ENCODE assay signal across 8 mouse cellular contexts in the genomic region with DNA sequence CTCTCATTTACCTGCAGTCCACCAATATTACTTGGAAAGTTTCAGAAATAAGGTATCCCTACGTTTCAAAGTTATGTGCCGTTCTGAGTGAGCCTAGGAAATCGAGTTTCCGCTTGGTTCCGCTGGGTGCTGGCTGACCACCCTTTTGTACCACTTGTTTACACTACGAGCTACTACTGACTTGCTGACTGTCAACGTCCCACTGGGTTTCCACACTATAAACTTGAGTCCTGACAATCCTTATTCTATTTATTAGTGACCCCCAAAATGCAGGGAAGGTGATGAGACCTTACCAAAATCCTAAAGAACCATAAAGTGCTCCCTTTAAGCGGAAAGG. TPM values are rescaled to one million over a fixed set of nuclear protein-coding genes. Genes with fewer than 3 reads are reported as not detected.
DNase-seq lines count a peak whose midpoint lies in the region; ATAC-seq lines count a peak whose summit lies in the region.

No protein-coding gene starts in this region.

- H3K4me2 ChIP-seq in forebrain, embryonic 15.5 days (replicated peaks), result peak overlapping the region; percentile 57
- peak overlapping the region; percentile 84 for H3K4me2 ChIP-seq in liver, embryonic 16.5 days (ENCODE audit: low read depth, low read length)

- peak; percentile 25 for ATAC-seq in frontal cortex, adult (ENCODE audit: low TSS enrichment)
- ATAC-seq in CD4-positive, CD25-positive, alpha-beta regulatory T cell, adult 4 months, result peak; percentile 24
- ATAC-seq in forebrain, embryonic 15.5 days (replicated peaks), result peak; percentile 51
- ATAC-seq in liver, embryonic 16.5 days (ENCODE audit: low read depth), result peak; percentile 36

- H3K9me3 ChIP-seq in forebrain, embryonic 15.5 days, result no peaks in the 10 kb centered on the region
- no peaks in the 10 kb centered on the region for H3K9me3 ChIP-seq in liver, embryonic 16.5 days (replicated peaks; ENCODE audit: control insufficient read depth, low read length)

- no peaks in the 10 kb centered on the region for H3K36me3 ChIP-seq in forebrain, embryonic 15.5 days
- H3K36me3 ChIP-seq in liver, embryonic 16.5 days (ENCODE audit: control insufficient read depth, insufficient read depth), result no peaks in the 10 kb centered on the region

- H3K4me3 ChIP-seq in forebrain, embryonic 15.5 days, result peak overlapping the region; percentile 98
- H3K4me3 ChIP-seq in liver, embryonic 16.5 days (ENCODE audit: low read depth, low read length), result peak overlapping the region; percentile 98

- peak overlapping the region; percentile 98 for H3K27ac ChIP-seq in forebrain, embryonic 15.5 days (replicated peaks)
- peak overlapping the region; percentile 87 for H3K27ac ChIP-seq in liver, embryonic 16.5 days (ENCODE audit: low read length)

- DNase-seq in frontal cortex, postnatal 10 days (ENCODE audit: low spot score in 2 of 2), result no peak
- DNase-seq in layer of hippocampus, adult 9-11 months, result no peak
- no peak for DNase-seq in layer of hippocampus, adult 18-20 months (ENCODE audit: low spot score in 2 of 2)
- no peak for DNase-seq in c-Kit-positive CD71-positive TER-119-positive erythroid progenitor cells, embryonic 14.5 days (ENCODE audit: low spot score)

- peaks cover 12% of the 10 kb centered on the region for H3K4me1 ChIP-seq in forebrain, embryonic 15.5 days
- H3K4me1 ChIP-seq in liver, embryonic 16.5 days (ENCODE audit: control insufficient read depth, low read depth, low read length), result peaks cover 16% of the 10 kb centered on the region

- peak overlapping the region; percentile 98 for H3K9ac ChIP-seq in forebrain, embryonic 15.5 days (replicated peaks)
- H3K9ac ChIP-seq in liver, embryonic 16.5 days (ENCODE audit: low read depth, low read length), result peak overlapping the region; percentile 83

- no peaks in the 10 kb centered on the region for H3K27me3 ChIP-seq in forebrain, embryonic 15.5 days
- H3K27me3 ChIP-seq in liver, embryonic 16.5 days (ENCODE audit: control insufficient read depth, insufficient read depth, low read depth, low read length), result no peaks in the 10 kb centered on the region

- 10% methylated on average over 8 of the region's 8 CpGs for WGBS in forebrain, embryonic 15.5 days
- WGBS in liver, embryonic 16.5 days (ENCODE audit: insufficient replicate concordance), result 8% methylated on average over 8 of the region's 8 CpGs

RNA-seq across cellular contexts. Expression of gene Ehmt1, which starts 0.4 kb away (rescaled TPM):
- 10 to 100 TPM; 49.2 to 76.4 TPM for polyA plus RNA-seq in CD4-positive, CD25-positive, alpha-beta regulatory T cell, adult 4 months (2017; shearing (Covaris generic))
- polyA plus RNA-seq in forebrain, embryonic 15.5 days (2015; fragmentation: Nextera tagmentation; extraction: Ambion mirVana), result 129 and 132 TPM in 2 replicates
- 13.4 and 14.2 TPM in 2 replicates for polyA plus RNA-seq in liver, embryonic 16.5 days (2015; fragmentation: Nextera tagmentation; extraction: Ambion mirVana)
- total RNA-seq in layer of hippocampus, adult 18-20 months (2021), result 10 to 100 TPM; 53.3 to 58.8 TPM

RNA-seq across cellular contexts. Expression of gene Arrdc1, which starts 15.2 kb away (rescaled TPM):
- 100 to 1,000 TPM; 223 to 311 TPM for polyA plus RNA-seq in CD4-positive, CD25-positive, alpha-beta regulatory T cell, adult 4 months (2017; shearing (Covaris generic))
- polyA plus RNA-seq in forebrain, embryonic 15.5 days (2015; fragmentation: Nextera tagmentation; extraction: Ambion mirVana), result 30.4 and 30.5 TPM in 2 replicates
- 16.0 and 16.1 TPM in 2 replicates for polyA plus RNA-seq in liver, embryonic 16.5 days (2015; fragmentation: Nextera tagmentation; extraction: Ambion mirVana)
- total RNA-seq in layer of hippocampus, adult 18-20 months (2021), result 10 to 100 TPM; 11.2 to 11.3 TPM

RNA-seq across cellular contexts. Expression of gene Zmynd19, which starts 29.8 kb away (rescaled TPM):
- 1 to 10 TPM in 1 of 2 experiments, under 1 TPM in 1; 0.89 to 1.4 TPM for polyA plus RNA-seq in CD4-positive, CD25-positive, alpha-beta regulatory T cell, adult 4 months (2017; shearing (Covaris generic))
- 21.5 and 22.6 TPM in 2 replicates for polyA plus RNA-seq in forebrain, embryonic 15.5 days (2015; fragmentation: Nextera tagmentation; extraction: Ambion mirVana)
- polyA plus RNA-seq in liver, embryonic 16.5 days (2015; fragmentation: Nextera tagmentation; extraction: Ambion mirVana), result 1.5 and 1.7 TPM in 2 replicates
- total RNA-seq in layer of hippocampus, adult 18-20 months (2021), result 10 to 100 TPM; 36.4 to 39.1 TPM

RNA-seq across cellular contexts. Expression of gene Dph7, which starts 42.4 kb away (rescaled TPM):
- polyA plus RNA-seq in CD4-positive, CD25-positive, alpha-beta regulatory T cell, adult 4 months (2017; shearing (Covaris generic)), result 10 to 100 TPM; 34.2 to 42.6 TPM
- polyA plus RNA-seq in forebrain, embryonic 15.5 days (2015; fragmentation: Nextera tagmentation; extraction: Ambion mirVana), result 42.7 and 44.7 TPM in 2 replicates
- polyA plus RNA-seq in liver, embryonic 16.5 days (2015; fragmentation: Nextera tagmentation; extraction: Ambion mirVana), result 7.2 TPM in 2 replicates
- total RNA-seq in layer of hippocampus, adult 18-20 months (2021), result 10 to 100 TPM; 34.1 to 34.2 TPM

RNA-seq across cellular contexts. Expression of gene Mrpl41, which starts 55.1 kb away (rescaled TPM):
- polyA plus RNA-seq in CD4-positive, CD25-positive, alpha-beta regulatory T cell, adult 4 months (2017; shearing (Covaris generic)), result 10 to 100 TPM; 91.6 to 98.5 TPM
- polyA plus RNA-seq in forebrain, embryonic 15.5 days (2015; fragmentation: Nextera tagmentation; extraction: Ambion mirVana), result 149 and 159 TPM in 2 replicates
- 56.6 and 58.8 TPM in 2 replicates for polyA plus RNA-seq in liver, embryonic 16.5 days (2015; fragmentation: Nextera tagmentation; extraction: Ambion mirVana)
- total RNA-seq in layer of hippocampus, adult 18-20 months (2021), result 10 to 100 TPM; 88.0 to 88.2 TPM
